Comparison of ENCODE assay signal across 23 mouse cellular contexts in the genomic region with DNA sequence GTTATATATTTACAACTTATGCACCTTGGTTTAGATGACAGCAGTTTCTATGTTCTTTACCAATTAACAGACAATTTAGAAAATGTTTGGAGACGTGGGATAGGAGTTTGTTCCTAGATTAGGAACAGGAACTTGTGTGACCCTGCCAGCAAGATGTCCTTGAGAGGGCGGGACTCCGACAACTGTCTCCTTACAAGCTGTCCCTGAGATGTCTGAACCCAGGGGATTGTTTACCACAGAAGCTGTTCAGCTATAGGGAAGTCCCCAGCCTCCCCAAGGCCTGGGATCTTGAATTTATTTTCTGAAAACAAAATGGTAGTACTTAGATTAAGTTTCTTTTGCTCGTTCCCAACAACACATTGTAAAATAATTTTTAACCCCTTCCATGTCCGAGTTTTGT. TPM values are rescaled to one million over a fixed set of nuclear protein-coding genes. Genes with fewer than 3 reads are reported as not detected.
DNase-seq lines count a peak whose midpoint lies in the region; ATAC-seq and TF ChIP-seq lines count a peak whose summit lies in the region.
"Had no signal": no experiment of that assay in that cellular context is flagged by ENCODE, and none has a peak within 500 bp of the region (broad histone marks: within the 10 kb centered on the region; RNA-seq: fewer than 3 reads in every experiment).

No protein-coding gene starts in this region.

- TF ChIP-seq CTCF in MEL (IDR thresholded peaks at IDR 0.05 in 2 of 3, conservative IDR thresholded peaks at IDR 0.05 in 1 of 3; ENCODE audit: control insufficient read depth in 1 of 3, insufficient read depth in 1 of 3, low read depth in 2 of 3, low read length in 3 of 3, poor library complexity in 1 of 3, severe bottlenecking in 1 of 3) = no peak

- H3K36me3 ChIP-seq in MEL (ENCODE audit: control insufficient read depth in 1 of 2, insufficient read depth in 2 of 2, low read length in 2 of 2) = peaks cover 0 to 5% of the 10 kb centered on the region in 2 experiments; a peak in 2 of 4 replicates
- no peaks in the 10 kb centered on the region for H3K36me3 ChIP-seq in hindbrain, embryonic 10.5 days
- H3K36me3 ChIP-seq: embryonic facial prominence, embryonic 10.5 days; embryonic facial prominence, embryonic 13.5 days; forebrain, embryonic 12.5 days; forebrain, embryonic 15.5 days; heart, embryonic 12.5 days; heart, embryonic 15.5 days had no signal

- peaks cover 4% of the 10 kb centered on the region for H3K79me2 ChIP-seq in MEL (ENCODE audit: control insufficient read depth, insufficient read depth, low read length, poor library complexity)

- no peak overlapping the region for H3K4me3 ChIP-seq in MEL (ENCODE audit: control insufficient read depth in 1 of 2, insufficient read depth in 1 of 2, low read depth in 2 of 2, low read length in 2 of 2)
- H3K4me3 ChIP-seq in hindbrain, embryonic 10.5 days = no peak overlapping the region
- H3K4me3 ChIP-seq: embryonic facial prominence, embryonic 10.5 days; embryonic facial prominence, embryonic 13.5 days; erythroblast, embryonic 14.5 days; forebrain, embryonic 12.5 days; forebrain, embryonic 15.5 days; heart, embryonic 12.5 days; heart, embryonic 15.5 days had no signal

- no peak overlapping the region for H3K9ac ChIP-seq in MEL (ENCODE audit: control insufficient read depth, low read depth, low read length, poor library complexity, severe bottlenecking)
- H3K9ac ChIP-seq: embryonic facial prominence, embryonic 13.5 days; forebrain, embryonic 12.5 days; forebrain, embryonic 15.5 days; heart, embryonic 12.5 days; heart, embryonic 15.5 days; hindbrain, embryonic 14.5 days had no signal

- TF ChIP-seq EP300 in MEL (IDR thresholded peaks at IDR 0.05; ENCODE audit: low read depth in 1 of 2, low read length in 2 of 2) = no peak

- 81% methylated on average over 5 of the region's 5 CpGs for WGBS in hindbrain, embryonic 10.5 days

- no peak overlapping the region for H3K27ac ChIP-seq in MEL (ENCODE audit: control insufficient read depth, low read depth, low read length)
- H3K27ac ChIP-seq in hindbrain, embryonic 10.5 days = no peak overlapping the region
- H3K27ac ChIP-seq: embryonic facial prominence, embryonic 10.5 days; embryonic facial prominence, embryonic 13.5 days; forebrain, embryonic 12.5 days; forebrain, embryonic 15.5 days; heart, embryonic 15.5 days; hindbrain, embryonic 14.5 days; hindbrain, postnatal 0 days had no signal

- TF ChIP-seq POLR2A in MEL (IDR thresholded peaks at IDR 0.05; ENCODE audit: control insufficient read depth in 1 of 2, insufficient read depth in 1 of 2, low read depth in 1 of 2, low read length in 2 of 2, poor library complexity in 1 of 2) = no peak

- H3K9me3 ChIP-seq in MEL (replicated peaks; ENCODE audit: insufficient read depth, low read length) = no peaks in the 10 kb centered on the region
- H3K9me3 ChIP-seq in hindbrain, embryonic 10.5 days = no peaks in the 10 kb centered on the region
- H3K9me3 ChIP-seq: embryonic facial prominence, embryonic 10.5 days; embryonic facial prominence, embryonic 13.5 days; forebrain, embryonic 12.5 days; forebrain, embryonic 15.5 days; heart, embryonic 12.5 days; heart, embryonic 15.5 days had no signal

- TF ChIP-seq RAD21 in MEL (IDR thresholded peaks at IDR 0.05; ENCODE audit: low read depth, low read length) = no peak

- peak; percentile 8 for DNase-seq in adrenal gland, adult 2 months
- DNase-seq in adrenal gland, postnatal 4 days (ENCODE audit: low spot score in 2 of 2) = no peak
- DNase-seq in ovary, adult 18-20 months (ENCODE audit: low spot score) = peak; percentile 65
- no peak for DNase-seq in ovary, postnatal 14 days (ENCODE audit: low spot score)
- peak; percentile 44 for DNase-seq in 416B (ENCODE audit: low read depth)
- peak; percentile 52 for DNase-seq in MEL (ENCODE audit: low read depth, low spot score)
- no peak for DNase-seq in hindbrain, embryonic 10.5 days (ENCODE audit: low spot score)

- H3K27me3 ChIP-seq in MEL (ENCODE audit: control insufficient read depth in 1 of 2, insufficient read depth in 2 of 2, low read length in 2 of 2) = no peaks in the 10 kb centered on the region
- H3K27me3 ChIP-seq in hindbrain, embryonic 10.5 days (ENCODE audit: insufficient read depth, poor library complexity, severe bottlenecking) = no peaks in the 10 kb centered on the region
- H3K27me3 ChIP-seq: embryonic facial prominence, embryonic 13.5 days; forebrain, embryonic 12.5 days; forebrain, embryonic 15.5 days; heart, embryonic 12.5 days; heart, embryonic 15.5 days; Patski had no signal

- ATAC-seq in cerebellum, adult (ENCODE audit: insufficient number of reproducible peaks, low FRiP score, low TSS enrichment) = no peak
- ATAC-seq: CD4-positive, CD25-positive, alpha-beta regulatory T cell, adult 4 months; forebrain, embryonic 15.5 days; hindbrain, postnatal 0 days; intestine, embryonic 16.5 days; Patski had no signal

- peaks cover 0 to 5% of the 10 kb centered on the region in 2 experiments; a peak in 2 of 4 replicates for H3K4me1 ChIP-seq in MEL (ENCODE audit: control insufficient read depth in 1 of 2, insufficient read depth in 2 of 2, low read length in 2 of 2)
- H3K4me1 ChIP-seq in hindbrain, embryonic 10.5 days (replicated peaks) = peaks cover under 1% of the 10 kb centered on the region; the same call in 1 of the 2 replicates
- H3K4me1 ChIP-seq: embryonic facial prominence, embryonic 13.5 days; heart, embryonic 12.5 days had no signal

TF ChIP-seq in MEL, 35 proteins besides CTCF, POLR2A, EP300 and RAD21:
- no peak for TF ChIP-seq TAL1 (IDR thresholded peaks at IDR 0.05; ENCODE audit: low read length)
- TF ChIP-seq MAX (IDR thresholded peaks at IDR 0.05; ENCODE audit: low read length) = no peak
- no peak for TF ChIP-seq BHLHE40 (IDR thresholded peaks at IDR 0.05; ENCODE audit: borderline replicate concordance, low read depth, low read length)
- no peak for TF ChIP-seq ZMIZ1 (IDR thresholded peaks at IDR 0.05; ENCODE audit: low read depth, low read length)
- no peak for TF ChIP-seq MEF2A (IDR thresholded peaks at IDR 0.05; ENCODE audit: extremely low read depth, insufficient replicate concordance, low read depth, low read length, poor library complexity, severe bottlenecking)
- TF ChIP-seq TCF12 (IDR thresholded peaks at IDR 0.05; ENCODE audit: low read depth, low read length) = no peak
- no peak for TF ChIP-seq TBP (IDR thresholded peaks at IDR 0.05; ENCODE audit: low read depth, low read length)
- no peak for TF ChIP-seq JUND (IDR thresholded peaks at IDR 0.05; ENCODE audit: low read depth, low read length)
- no peak for TF ChIP-seq MAFK (IDR thresholded peaks at IDR 0.05; ENCODE audit: borderline replicate concordance, low read depth, low read length)
- TF ChIP-seq USF2 (IDR thresholded peaks at IDR 0.05; ENCODE audit: borderline replicate concordance in 1 of 2, insufficient read depth in 1 of 2, low read depth in 1 of 2, low read length in 2 of 2) = no peak

RNA-seq across cellular contexts. Expression of gene Zw10, which starts 4.5 kb away (rescaled TPM):
- 10 to 100 TPM; 15.3 to 17.3 TPM for total RNA-seq in adrenal gland, adult 2 months (2021)
- polyA plus RNA-seq in adrenal gland, adult 2 months (2012; rRNA removed) = 2.7 and 3.7 TPM in 2 replicates
- total RNA-seq in adrenal gland, postnatal 4 days (2021) = 10 to 100 TPM; 19.0 to 22.1 TPM
- 26.5 and 28.8 TPM in 2 replicates for total RNA-seq in MEL (2012; rRNA removed)
- polyA plus RNA-seq in MEL (2012; ENCODE audit: insufficient read depth in 1 of 2, insufficient read length in 2 of 2, low read depth in 1 of 2, low replicate concordance in 2 of 2, missing spikeins in 1 of 2) = 10 to 100 TPM in 1 of 2 experiments, not detected in 1; 31.0 TPM
- polyA plus RNA-seq in hindbrain, embryonic 10.5 days (2016; fragmentation: Nextera tagmentation; extraction: Ambion mirVana) = 48.0 and 53.4 TPM in 2 replicates

RNA-seq across cellular contexts. Expression of gene Tmprss5, which starts 30.2 kb away (rescaled TPM):
- total RNA-seq in adrenal gland, adult 2 months (2021) = under 1 TPM; 0.29 to 0.52 TPM
- polyA plus RNA-seq in adrenal gland, adult 2 months (2012; rRNA removed) = 2.7 and 3.8 TPM in 2 replicates
- total RNA-seq in adrenal gland, postnatal 4 days (2021) = 1 to 10 TPM; 1.2 to 1.4 TPM
- total RNA-seq in MEL (2012; rRNA removed) = not detected in 2 replicates
- polyA plus RNA-seq in MEL (2012; ENCODE audit: insufficient read depth in 1 of 2, insufficient read length in 2 of 2, low read depth in 1 of 2, low replicate concordance in 2 of 2, missing spikeins in 1 of 2) = not detected
- polyA plus RNA-seq in hindbrain, embryonic 10.5 days (2016; fragmentation: Nextera tagmentation; extraction: Ambion mirVana) = 0.57 and 0.81 TPM in 2 replicates
- total RNA-seq: heart, adult 18-20 months had no signal
- polyA plus RNA-seq: C2C12; CD4-positive, CD25-positive, alpha-beta regulatory T cell, adult 4 months; erythroblast, embryonic 14.5 days; inflammation-experienced regulatory T-cells, adult 6 months; Patski had no signal

Comparison
In these comparisons a context has a peak if more than half of its experiments do, and no peak if none do; other contexts are left out.
1. DNase-seq: peak in adrenal gland, adult 2 months (single experiment), ovary, adult 18-20 months (single experiment), 416B (single experiment) and MEL (single experiment); none in adrenal gland, postnatal 4 days (0 of 2), ovary, postnatal 14 days (single experiment) and hindbrain, embryonic 10.5 days (single experiment).